Mouse (Mus musculus) limb, embryonic 15.5 days (tissue): ENCODE measurements around the gene Tmem204. TPM values are rescaled to one million over a fixed set of nuclear protein-coding genes. Genes with fewer than 3 reads are reported as not detected.

Source experiments
- polyA plus RNA-seq: library from polyadenylated mRNA; unstranded; fragments of >200 nt; fragmentation: Nextera tagmentation; extraction: Ambion mirVana; gene quantifications from 2 replicates; pipeline ENCODE4 v1.2.1, GENCODE M21; 2015

The Tmem204 gene
- polyA plus RNA-seq, 1 experiment from 2014 or later = 22.3 TPM

Other genes starting within 250 kb of the Tmem204 start
- 37.7 and 43.3 TPM in 2 replicates for gene Hagh, start 243.4 kb downstream of the Tmem204 start, polyA plus RNA-seq
- gene Fahd1, start 233.2 kb downstream of the Tmem204 start, polyA plus RNA-seq = 19.0 and 19.6 TPM in 2 replicates
- gene Igfals, start 217.6 kb downstream of the Tmem204 start, polyA plus RNA-seq = 0.29 and 0.58 TPM in 2 replicates
- 47.7 and 49.6 TPM in 2 replicates for gene Nubp2, start 197.2 kb downstream of the Tmem204 start, polyA plus RNA-seq
- gene Spsb3, start 196.9 kb downstream of the Tmem204 start, polyA plus RNA-seq = 41.7 and 43.7 TPM in 2 replicates
- gene Eme2, start 188.5 kb downstream of the Tmem204 start, polyA plus RNA-seq = 27.4 and 29.9 TPM in 2 replicates
- gene Mrps34, start 188.5 kb downstream of the Tmem204 start, polyA plus RNA-seq = 81.9 and 86.9 TPM in 2 replicates
- gene Nme3, start 187.1 kb downstream of the Tmem204 start, polyA plus RNA-seq = 31.9 and 36.0 TPM in 2 replicates
- gene Mapk8ip3, start 146.6 kb downstream of the Tmem204 start, polyA plus RNA-seq = 29.5 and 30.6 TPM in 2 replicates
- 165 and 170 TPM in 2 replicates for gene Jpt2, start 122.9 kb downstream of the Tmem204 start, polyA plus RNA-seq
- gene Cramp1l, start 67.8 kb downstream of the Tmem204 start, polyA plus RNA-seq = 6.0 and 6.2 TPM in 2 replicates
- gene Ift140, start 67.5 kb downstream of the Tmem204 start, polyA plus RNA-seq = 14.9 and 17.0 TPM in 2 replicates
- 39.1 and 41.6 TPM in 2 replicates for gene Telo2, start 32.4 kb upstream of the Tmem204 start, polyA plus RNA-seq
- gene Ptx4, start 37.2 kb upstream of the Tmem204 start, polyA plus RNA-seq = 6.1 and 6.6 TPM in 2 replicates
- 25.2 and 26.4 TPM in 2 replicates for gene Clcn7, start 49.8 kb upstream of the Tmem204 start, polyA plus RNA-seq
- gene Ccdc154, start 78.9 kb upstream of the Tmem204 start, polyA plus RNA-seq = 0.08 TPM in 1 of 2 replicates, not detected in the other
- gene Gm38655, start 91.9 kb upstream of the Tmem204 start, polyA plus RNA-seq = not detected in 2 replicates
- gene BC003965, start 101.0 kb upstream of the Tmem204 start, polyA plus RNA-seq = 31.4 and 33.6 TPM in 2 replicates
- 9.1 and 9.9 TPM in 2 replicates for gene Unkl, start 104.8 kb upstream of the Tmem204 start, polyA plus RNA-seq
- gene Gnptg, start 156.5 kb upstream of the Tmem204 start, polyA plus RNA-seq = 34.9 and 41.6 TPM in 2 replicates
- gene Tsr3, start 156.6 kb upstream of the Tmem204 start, polyA plus RNA-seq = 45.2 and 50.8 TPM in 2 replicates
- gene Baiap3, start 172.8 kb upstream of the Tmem204 start, polyA plus RNA-seq = 0.46 and 0.61 TPM in 2 replicates
- 513 and 522 TPM in 2 replicates for gene Ube2i, start 191.0 kb upstream of the Tmem204 start, polyA plus RNA-seq
- 10.6 and 12.6 TPM in 2 replicates for gene Prss34, start 214.8 kb upstream of the Tmem204 start, polyA plus RNA-seq
- not detected in 2 replicates for gene Prss28, start 225.1 kb upstream of the Tmem204 start, polyA plus RNA-seq
- gene Prss29, start 235.1 kb upstream of the Tmem204 start, polyA plus RNA-seq = not detected in 2 replicates